Mouse (Mus musculus) inflammation-experienced regulatory T-cells, adult 6 months (primary cell): ENCODE results near the gene Aatf. TPM values are rescaled to one million over a fixed set of nuclear protein-coding genes. Genes with fewer than 3 reads are reported as not detected.

Experiments
- polyA plus RNA-seq, 3 experiments: library from polyadenylated mRNA; unstranded; fragments of 100-300 nt; shearing (Covaris generic); gene quantifications; one replicate each; pipeline ENCODE4 v1.2.1; 2017

The Aatf gene
- polyA plus RNA-seq, 3 experiments from 2014 or later: 30.0 to 48.9 (median 32.8) TPM

Other genes starting within 250 kb of the Aatf start
- gene Lhx1, start 12.0 kb upstream of the Aatf start, polyA plus RNA-seq: not detected